Mouse (Mus musculus) cerebellum, adult 11 months (tissue): ENCODE measurements around the gene Slc44a1.

Experiments used
- DNase-seq: peaks from one replicate; pipeline ENCODE4 v3.0.0; 2022

Gene Slc44a1

GRCm38 (mm10) chr4:53474109-53474508 lies 33.9 kb downstream of the Slc44a1 start:
- DNase-seq, result no peak

- DNase-seq, result no peak
Measured at GRCm38 (mm10) chr4:53475230-53475952, 35.2 kb downstream of the Slc44a1 start.

GRCm38 (mm10) chr4:53478644-53479043 lies 38.4 kb downstream of the Slc44a1 start:
- DNase-seq, result no peak

- no peak for DNase-seq
Measured at GRCm38 (mm10) chr4:53487216-53488188, 47.3 kb downstream of the Slc44a1 start.

GRCm38 (mm10) chr4:53488803-53489202 lies 48.6 kb downstream of the Slc44a1 start:
- peak; percentile 80 for DNase-seq

GRCm38 (mm10) chr4:53490371-53490770 lies 50.2 kb downstream of the Slc44a1 start:
- no peak for DNase-seq

- no peak for DNase-seq
Measured at GRCm38 (mm10) chr4:53491269-53491668, 51.1 kb downstream of the Slc44a1 start.

- no peak for DNase-seq
Measured at GRCm38 (mm10) chr4:53495646-53496045, 55.4 kb downstream of the Slc44a1 start.

- no peak for DNase-seq
Measured at GRCm38 (mm10) chr4:53502764-53503163, 62.6 kb downstream of the Slc44a1 start.

- peak; percentile 77 for DNase-seq
Measured at GRCm38 (mm10) chr4:53512131-53512916, 72.1 kb downstream of the Slc44a1 start.

- no peak for DNase-seq
Measured at GRCm38 (mm10) chr4:53513276-53514081, 73.3 kb downstream of the Slc44a1 start.

GRCm38 (mm10) chr4:53516011-53516532 lies 75.9 kb downstream of the Slc44a1 start:
- DNase-seq, result peak; percentile 80

- DNase-seq, result no peak
Measured at GRCm38 (mm10) chr4:53519429-53519828, 79.2 kb downstream of the Slc44a1 start.

- no peak for DNase-seq
Measured at GRCm38 (mm10) chr4:53521028-53521427, 80.8 kb downstream of the Slc44a1 start.

- DNase-seq, result no peak
Measured at GRCm38 (mm10) chr4:53522655-53523054, 82.4 kb downstream of the Slc44a1 start.

GRCm38 (mm10) chr4:53525503-53525902 lies 85.3 kb downstream of the Slc44a1 start:
- DNase-seq, result no peak

- DNase-seq, result no peak
Measured at GRCm38 (mm10) chr4:53525994-53526393, 85.8 kb downstream of the Slc44a1 start.

- DNase-seq, result no peak
Measured at GRCm38 (mm10) chr4:53526446-53526845, 86.2 kb downstream of the Slc44a1 start.

- no peak for DNase-seq
Measured at GRCm38 (mm10) chr4:53535795-53536194, 95.6 kb downstream of the Slc44a1 start.

- no peak for DNase-seq
Measured at GRCm38 (mm10) chr4:53537101-53537500, 96.9 kb downstream of the Slc44a1 start.

GRCm38 (mm10) chr4:53537539-53537938 lies 97.3 kb downstream of the Slc44a1 start:
- no peak for DNase-seq

- no peak for DNase-seq
Measured at GRCm38 (mm10) chr4:53538600-53538999, 98.4 kb downstream of the Slc44a1 start.
